Mouse (Mus musculus) lung, postnatal 4 days (tissue): ENCODE results near the gene Dph7.

ENCODE experiments used
- DNase-seq, 2 experiments: peaks; one replicate each; pipeline ENCODE4 v3.0.0; 2021

The Dph7 gene

GRCm38 (mm10) chr2:24962304-24963000 lies at the start of gene Dph7:
Gene Dph7 (plus strand): TSS chr2:24962400.
- peak; percentile 85 to 90 for DNase-seq

GRCm38 (mm10) chr2:24912589-24912988 lies 49.6 kb upstream of the Dph7 start:
- DNase-seq = no peak

GRCm38 (mm10) chr2:24914762-24915161 lies 47.4 kb upstream of the Dph7 start:
- DNase-seq = no peak

GRCm38 (mm10) chr2:24918930-24919838 lies 43.0 kb upstream of the Dph7 start, which contains the start of gene Ehmt1:
Gene Ehmt1 (minus strand): TSS chr2:24919614.
- peak; percentile 96 to 97 for DNase-seq

GRCm38 (mm10) chr2:24919839-24920175 lies 42.4 kb upstream of the Dph7 start:
- DNase-seq = no peak

- peak in 1 of 2 experiments; percentile 40 for DNase-seq
Observed at GRCm38 (mm10) chr2:24923561-24923960, 38.6 kb upstream of the Dph7 start.

- DNase-seq = peak; percentile 36 to 69
Observed at GRCm38 (mm10) chr2:24925284-24925683, 36.9 kb upstream of the Dph7 start.

GRCm38 (mm10) chr2:24926345-24926964 lies 35.7 kb upstream of the Dph7 start:
- no peak for DNase-seq

GRCm38 (mm10) chr2:24926965-24927358 lies 35.2 kb upstream of the Dph7 start:
- DNase-seq = no peak

- DNase-seq = peak; percentile 73 to 87
Observed at GRCm38 (mm10) chr2:24927810-24928479, 34.3 kb upstream of the Dph7 start.

- peak; percentile 44 to 74 for DNase-seq
Observed at GRCm38 (mm10) chr2:24929119-24929518, 33.1 kb upstream of the Dph7 start.

- no peak for DNase-seq
Observed at GRCm38 (mm10) chr2:24929593-24929992, 32.6 kb upstream of the Dph7 start.

GRCm38 (mm10) chr2:24934441-24934963 lies 27.7 kb upstream of the Dph7 start:
- DNase-seq = no peak

GRCm38 (mm10) chr2:24935057-24935796 lies 27.0 kb upstream of the Dph7 start, which contains the start of gene Arrdc1:
Gene Arrdc1 (minus strand): TSS chr2:24935252.
- DNase-seq = peak; percentile 96

GRCm38 (mm10) chr2:24942092-24942491 lies 20.1 kb upstream of the Dph7 start:
- no peak for DNase-seq

- peak in 1 of 2 experiments; percentile 57 for DNase-seq
Observed at GRCm38 (mm10) chr2:24944304-24944703, 17.9 kb upstream of the Dph7 start.

- DNase-seq = peak; percentile 99
Observed at GRCm38 (mm10) chr2:24949421-24950188, 12.6 kb upstream of the Dph7 start, which contains the start of gene Zmynd19. Gene Zmynd19 (plus strand): TSS chr2:24949792.

- no peak for DNase-seq
Observed at GRCm38 (mm10) chr2:24950189-24950535, 12.0 kb upstream of the Dph7 start.

GRCm38 (mm10) chr2:24952537-24953055 lies 9.6 kb upstream of the Dph7 start:
- no peak for DNase-seq

- DNase-seq = peak; percentile 30 to 52
Observed at GRCm38 (mm10) chr2:24960910-24961309, 1.3 kb upstream of the Dph7 start.

- DNase-seq = no peak
Observed at GRCm38 (mm10) chr2:24970386-24970785, 8.2 kb downstream of the Dph7 start.
